Mouse (Mus musculus) forebrain, embryonic 13.5 days (tissue): ENCODE results near the gene Rps6kb2. TPM values are rescaled to one million over a fixed set of nuclear protein-coding genes. Genes with fewer than 3 reads are reported as not detected.

ENCODE experiments used
- ATAC-seq: fragments of 200-750 bp; cut with Nextera tagmentation; 2 replicates; pipeline ENCODE4 v1.8.0; 2017
- H3K27ac ChIP-seq: fragments of 300-500 bp; sonication (generic); 2 replicates; pipeline ENCODE4 v1.5.1; 2015; ENCODE audit warnings: inconsistent platforms, mild to moderate bottlenecking, moderate library complexity
- H3K27me3 ChIP-seq: fragments of 300-500 bp; sonication (generic); 2 replicates; pipeline ENCODE4 v1.6.1; 2015; ENCODE audit warnings: mild to moderate bottlenecking, inconsistent platforms
- H3K36me3 ChIP-seq: fragments of 300-500 bp; sonication (generic); 2 replicates; pipeline ENCODE4 v1.6.1; 2015; ENCODE audit warnings: mild to moderate bottlenecking, inconsistent platforms; ENCODE audit not compliant: poor library complexity, severe bottlenecking
- H3K4me1 ChIP-seq: fragments of 300-500 bp; sonication (generic); 2 replicates; pipeline ENCODE4 v1.6.1; 2015; ENCODE audit warnings: inconsistent platforms
- H3K4me2 ChIP-seq: fragments of 300-500 bp; sonication (generic); 2 replicates; pipeline ENCODE4 v1.6.1; 2015; ENCODE audit warnings: inconsistent platforms, mild to moderate bottlenecking, moderate library complexity
- H3K4me3 ChIP-seq: fragments of 300-500 bp; sonication (generic); 2 replicates; pipeline ENCODE4 v1.5.1; 2015; ENCODE audit warnings: mild to moderate bottlenecking, inconsistent platforms
- H3K9ac ChIP-seq: fragments of 300-500 bp; sonication (generic); 2 replicates; pipeline ENCODE4 v1.6.1; 2015; ENCODE audit warnings: mild to moderate bottlenecking, inconsistent platforms
- H3K9me3 ChIP-seq: fragments of 300-500 bp; sonication (generic); replicated peaks from 2 replicates; pipeline ENCODE4 v1.6.1; 2016; ENCODE audit warnings: inconsistent platforms
- WGBS: fragments of 180-500 bp; shearing (Covaris S2); methylation state at CpG from one replicate; pipeline ENCODE4 v1.1.7; 2015; 5-methylcytosine and 5-hydroxymethylcytosine counted together
- polyA plus RNA-seq: library from polyadenylated mRNA; unstranded; fragments of >200 nt; fragmentation: Nextera tagmentation; extraction: Ambion mirVana; gene quantifications from 2 replicates; pipeline ENCODE4 v1.2.1, GENCODE M21; 2015

Rps6kb2 gene
- polyA plus RNA-seq, 1 experiment from 2014 or later, result 56.6 TPM

- Histone ChIP-seq H3K36me3 (peaks cover 48% of the 10 kb centered on the region), H3K9me3 (no peaks in the 10 kb centered on the region), H3K27me3 (no peaks in the 10 kb centered on the region), H3K9ac (no peak overlapping the region), H3K4me1 (peaks cover 10% of the 10 kb centered on the region), H3K4me2 (no peak overlapping the region), H3K4me3 (no peak overlapping the region), H3K27ac (no peak overlapping the region)
- WGBS, result 92% methylated on average over 2 of the region's 2 CpGs
- no peak for ATAC-seq
These were observed 44.8 kb downstream of the Rps6kb2 start for GRCm38 (mm10) chr19:4118350-4118749.

GRCm38 (mm10) chr19:4117006-4117405 lies 46.1 kb downstream of the Rps6kb2 start:
- Histone ChIP-seq H3K9me3 (no peaks in the 10 kb centered on the region), H3K4me1 (peaks cover 10% of the 10 kb centered on the region), H3K27ac (no peak overlapping the region), H3K4me2 (no peak overlapping the region), H3K36me3 (peaks cover 61% of the 10 kb centered on the region), H3K27me3 (no peaks in the 10 kb centered on the region), H3K9ac (no peak overlapping the region), H3K4me3 (no peak overlapping the region)
- WGBS, result 96% methylated on average over 7 of the region's 7 CpGs
- ATAC-seq, result no peak

DNA sequence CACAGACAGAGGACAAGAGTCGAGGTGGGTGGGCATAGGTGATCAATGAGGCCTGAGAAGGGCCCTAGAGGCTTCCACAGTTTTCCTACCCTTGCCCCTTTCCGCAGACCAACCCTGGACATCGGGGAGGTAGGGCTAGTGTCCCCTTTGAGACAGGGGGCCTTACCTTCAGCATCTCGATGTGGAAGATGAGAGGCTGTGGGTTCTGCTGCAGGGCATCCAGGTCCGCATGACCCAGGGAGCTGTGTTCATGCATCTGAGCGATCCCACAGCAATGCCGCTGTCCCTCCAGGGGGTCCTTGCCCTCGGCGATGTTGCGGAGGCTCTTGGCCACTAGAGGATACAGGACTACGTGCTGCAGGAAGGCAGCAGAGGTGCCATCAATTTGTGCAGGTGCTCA lies 47.3 kb downstream of the Rps6kb2 start:
- no peaks in the 10 kb centered on the region for H3K27me3 ChIP-seq
- peaks cover 8% of the 10 kb centered on the region for H3K4me1 ChIP-seq
- H3K27ac ChIP-seq, result no peak overlapping the region
- H3K9ac ChIP-seq, result no peak overlapping the region
- H3K4me3 ChIP-seq, result no peak overlapping the region
- H3K9me3 ChIP-seq, result no peaks in the 10 kb centered on the region
- WGBS, result 84% methylated on average over 11 of the region's 11 CpGs
- no peak overlapping the region for H3K4me2 ChIP-seq
- ATAC-seq, result no peak
- peaks cover 73% of the 10 kb centered on the region for H3K36me3 ChIP-seq

DNA sequence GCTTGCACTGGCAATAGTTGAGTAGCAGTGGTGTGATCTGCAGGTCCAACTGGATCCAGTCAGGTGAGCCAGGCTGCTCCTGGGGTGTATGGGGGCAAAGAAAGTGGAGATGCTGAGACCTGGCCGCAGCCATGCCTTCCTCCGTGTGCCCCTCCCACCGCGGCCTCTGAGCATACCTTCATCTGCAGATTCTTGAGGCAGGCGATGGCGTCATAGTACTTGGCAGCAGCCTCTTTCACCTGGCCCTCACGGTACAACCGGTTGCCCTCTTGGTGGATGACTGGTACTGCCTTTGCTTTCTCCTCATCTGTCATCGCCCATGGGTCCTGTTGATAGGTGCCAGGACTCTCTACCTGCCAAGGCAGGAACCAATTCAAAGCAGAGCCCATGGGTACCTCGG lies 48.0 kb downstream of the Rps6kb2 start:
- Histone ChIP-seq H3K9me3 (no peaks in the 10 kb centered on the region), H3K4me3 (no peak overlapping the region), H3K4me1 (peaks cover 2% of the 10 kb centered on the region; the same call in 1 of the 2 replicates), H3K27me3 (no peaks in the 10 kb centered on the region), H3K9ac (no peak overlapping the region; the same call in 1 of the 2 replicates), H3K36me3 (peaks cover 78% of the 10 kb centered on the region), H3K4me2 (no peak overlapping the region), H3K27ac (no peak overlapping the region)
- ATAC-seq, result no peak
- WGBS, result 96% methylated on average over 10 of the region's 10 CpGs

DNA sequence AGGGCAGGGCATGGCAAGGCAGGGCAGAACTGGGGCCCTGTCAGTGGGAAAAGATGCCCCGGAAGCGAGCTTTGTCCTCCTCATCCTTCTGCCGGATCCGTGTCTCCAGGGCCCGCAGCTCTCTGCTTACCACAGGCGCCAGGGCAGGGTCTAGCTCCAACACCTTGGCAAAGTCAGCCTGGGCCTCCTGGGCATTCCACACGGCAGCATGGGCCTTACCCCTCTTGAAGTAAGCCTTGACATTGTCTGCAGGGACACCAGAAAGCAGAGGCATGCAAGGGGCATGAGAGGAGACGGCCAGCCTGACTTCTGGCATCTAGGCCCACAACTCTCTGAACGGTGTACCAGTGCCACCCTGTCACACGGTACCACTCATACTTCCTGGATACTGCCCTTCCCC lies 48.6 kb downstream of the Rps6kb2 start:
- no peak overlapping the region for H3K27ac ChIP-seq
- no peaks in the 10 kb centered on the region for H3K9me3 ChIP-seq
- no peaks in the 10 kb centered on the region for H3K27me3 ChIP-seq
- 94% methylated on average over 10 of the region's 10 CpGs for WGBS
- no peak overlapping the region for H3K4me2 ChIP-seq
- no peak overlapping the region for H3K4me3 ChIP-seq
- no peak overlapping the region for H3K9ac ChIP-seq
- peaks cover 80% of the 10 kb centered on the region for H3K36me3 ChIP-seq
- no peak for ATAC-seq
- H3K4me1 ChIP-seq, result no peaks in the 10 kb centered on the region; the same call in 1 of the 2 replicates

- Histone ChIP-seq H3K4me1 (no peaks in the 10 kb centered on the region; the same call in 1 of the 2 replicates), H3K27me3 (no peaks in the 10 kb centered on the region), H3K4me2 (no peak overlapping the region), H3K4me3 (no peak overlapping the region), H3K27ac (no peak overlapping the region), H3K9me3 (no peaks in the 10 kb centered on the region), H3K36me3 (peaks cover 87% of the 10 kb centered on the region), H3K9ac (no peak overlapping the region)
- no peak for ATAC-seq
- WGBS, result 76% methylated on average over 5 of the region's 5 CpGs
These were observed 49.3 kb downstream of the Rps6kb2 start for GRCm38 (mm10) chr19:4113806-4114230.

DNA sequence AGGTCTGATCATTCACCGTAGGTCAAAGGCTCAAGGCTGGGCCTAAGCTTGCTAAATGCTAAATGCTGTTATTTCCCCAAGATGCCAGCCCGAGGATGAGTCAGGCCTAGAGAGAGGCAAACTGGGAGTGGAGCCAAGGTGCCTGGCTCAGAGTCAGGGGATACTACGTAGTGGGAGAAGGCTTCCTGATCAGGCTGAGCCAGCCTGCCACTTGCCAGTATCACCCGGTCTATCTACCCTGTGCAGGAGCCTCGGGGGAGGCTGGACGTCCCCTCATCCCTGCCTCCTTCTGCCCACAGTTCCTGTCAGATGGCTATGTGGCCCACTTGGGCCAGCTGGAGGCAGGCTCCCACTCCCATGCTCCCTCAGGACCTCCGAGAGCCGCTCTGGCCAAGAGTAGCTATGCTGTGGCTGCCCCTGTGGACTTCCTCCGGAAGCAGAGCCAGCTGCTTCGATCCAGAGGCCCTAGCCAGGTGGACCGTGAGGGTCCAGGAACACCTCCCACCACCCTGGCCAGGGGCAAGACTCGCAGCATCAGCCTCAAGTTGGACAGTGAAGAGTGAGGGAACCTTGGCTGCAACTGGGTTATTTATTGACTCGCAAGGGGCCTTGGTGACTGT lies 49.9 kb downstream of the Rps6kb2 start:
- no peaks in the 10 kb centered on the region; the same call in 1 of the 2 replicates for H3K4me1 ChIP-seq
- no peaks in the 10 kb centered on the region for H3K27me3 ChIP-seq
- no peaks in the 10 kb centered on the region for H3K9me3 ChIP-seq
- H3K9ac ChIP-seq, result no peak overlapping the region
- peaks cover 87% of the 10 kb centered on the region for H3K36me3 ChIP-seq
- 83% methylated on average over 13 of the region's 13 CpGs for whole genome bisulfite sequencing
- no peak overlapping the region for H3K4me3 ChIP-seq
- ATAC-seq, result no peak
- no peak overlapping the region for H3K4me2 ChIP-seq
- H3K27ac ChIP-seq, result no peak overlapping the region

DNA sequence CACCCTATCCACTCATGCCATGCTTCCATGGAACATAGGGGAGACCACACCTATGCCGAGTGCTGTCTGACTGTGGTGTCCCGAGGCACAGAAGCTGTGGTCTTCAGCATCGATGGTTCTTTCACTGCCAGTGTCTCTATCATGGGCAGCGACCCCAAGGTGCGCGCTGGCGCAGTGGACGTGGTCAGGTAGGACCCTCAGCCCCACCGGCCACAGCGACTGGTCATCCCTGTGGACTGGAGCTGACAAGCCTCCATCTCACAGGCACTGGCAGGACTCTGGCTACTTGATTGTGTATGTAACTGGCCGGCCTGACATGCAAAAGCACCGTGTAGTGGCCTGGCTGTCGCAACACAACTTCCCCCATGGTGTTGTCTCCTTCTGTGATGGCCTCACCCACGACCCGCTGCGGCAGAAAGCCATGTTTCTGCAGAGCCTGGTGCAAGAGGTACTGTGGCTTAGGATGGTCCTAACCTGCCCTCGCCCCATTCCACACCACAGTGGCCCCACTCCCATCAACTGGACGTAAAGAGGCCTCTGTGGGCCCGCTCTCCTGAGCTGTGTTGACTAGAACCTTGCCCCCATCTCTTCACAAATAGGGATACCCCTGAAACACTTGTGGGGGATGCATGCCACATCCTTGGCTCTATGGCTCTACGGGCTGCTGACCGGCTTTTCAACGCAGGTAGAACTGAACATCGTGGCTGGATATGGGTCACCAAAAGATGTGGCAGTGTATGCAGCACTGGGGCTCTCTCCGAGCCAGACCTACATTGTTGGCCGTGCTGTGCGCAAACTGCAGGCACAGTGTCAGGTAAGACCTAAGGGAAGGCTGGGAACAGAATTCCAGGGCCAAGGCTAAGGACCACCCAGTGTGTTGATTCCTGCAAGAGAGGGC lies 50.8 kb downstream of the Rps6kb2 start:
- H3K9ac ChIP-seq, result no peak overlapping the region
- H3K36me3 ChIP-seq, result peaks cover 78% of the 10 kb centered on the region
- H3K27me3 ChIP-seq, result no peaks in the 10 kb centered on the region
- H3K4me1 ChIP-seq, result no peaks in the 10 kb centered on the region; the same call in 1 of the 2 replicates
- H3K4me3 ChIP-seq, result no peak overlapping the region
- no peak for ATAC-seq
- H3K27ac ChIP-seq, result no peak overlapping the region
- no peaks in the 10 kb centered on the region for H3K9me3 ChIP-seq
- WGBS, result 97% methylated on average over 26 of the region's 26 CpGs
- no peak overlapping the region for H3K4me2 ChIP-seq

GRCm38 (mm10) chr19:4108535-4108934 lies 54.6 kb downstream of the Rps6kb2 start:
- H3K4me2 ChIP-seq, result no peak overlapping the region
- H3K9ac ChIP-seq, result no peak overlapping the region
- no peaks in the 10 kb centered on the region for H3K27me3 ChIP-seq
- ATAC-seq, result no peak
- H3K27ac ChIP-seq, result no peak overlapping the region
- peaks cover 55% of the 10 kb centered on the region for H3K36me3 ChIP-seq
- H3K4me3 ChIP-seq, result no peak overlapping the region
- no peaks in the 10 kb centered on the region; the same call in 1 of the 2 replicates for H3K4me1 ChIP-seq
- no peaks in the 10 kb centered on the region for H3K9me3 ChIP-seq
- WGBS, result 93% methylated on average over 9 of the region's 9 CpGs

DNA sequence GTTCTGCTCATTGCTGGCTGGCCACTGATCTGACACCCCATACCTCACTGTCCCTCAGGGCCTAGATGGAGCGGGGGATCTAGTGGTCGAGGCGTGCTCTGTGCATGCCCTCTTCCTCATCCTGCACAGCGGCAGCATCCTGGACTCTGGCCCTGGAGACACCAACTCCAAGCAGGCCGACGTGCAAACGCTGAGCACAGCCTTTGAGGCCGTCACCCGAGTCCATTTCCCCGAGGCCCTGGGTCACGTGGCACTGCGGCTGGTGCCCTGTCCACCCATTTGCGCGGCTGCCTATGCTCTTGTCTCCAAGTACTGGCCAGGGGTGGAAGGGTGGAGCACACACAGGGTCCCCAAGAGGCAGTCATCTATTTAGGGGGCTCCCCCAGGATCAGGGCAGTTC lies 56.5 kb downstream of the Rps6kb2 start:
- ATAC-seq, result no peak
- H3K9ac ChIP-seq, result no peak overlapping the region
- 92% methylated on average over 14 of the region's 14 CpGs for WGBS
- peaks cover 36% of the 10 kb centered on the region for H3K36me3 ChIP-seq
- no peak overlapping the region for H3K27ac ChIP-seq
- H3K4me2 ChIP-seq, result no peak overlapping the region
- H3K4me3 ChIP-seq, result no peak overlapping the region
- H3K9me3 ChIP-seq, result no peaks in the 10 kb centered on the region
- peaks cover 10% of the 10 kb centered on the region for H3K27me3 ChIP-seq
- peaks cover 5% of the 10 kb centered on the region for H3K4me1 ChIP-seq

GRCm38 (mm10) chr19:4104675-4105194 lies 58.4 kb downstream of the Rps6kb2 start:
- Histone ChIP-seq H3K27ac (no peak overlapping the region), H3K9me3 (no peaks in the 10 kb centered on the region), H3K36me3 (peaks cover 22% of the 10 kb centered on the region; the same call in 1 of the 2 replicates), H3K4me2 (no peak overlapping the region), H3K27me3 (peaks cover 28% of the 10 kb centered on the region), H3K9ac (no peak overlapping the region), H3K4me3 (no peak overlapping the region), H3K4me1 (peaks cover 24% of the 10 kb centered on the region)
- 92% methylated on average over 16 of the region's 16 CpGs for WGBS
- ATAC-seq, result no peak
